Mouse (Mus musculus) large intestine, adult 2 months (tissue): ENCODE data around the gene Zfp423. TPM values are rescaled to one million over a fixed set of nuclear protein-coding genes. Genes with fewer than 3 reads are reported as not detected.

Experiments
- polyA plus RNA-seq: library from polyadenylated mRNA; depleted of rRNA; stranded (reverse); fragments of >200 nt; gene quantifications from 2 replicates; pipeline ENCODE4 v1.2.3, GENCODE M21; 2012; rRNA removed

Gene Zfp423
- polyA plus RNA-seq, 1 experiment: 2.1 TPM

Other genes starting within 250 kb of the Zfp423 start
- 11.5 and 17.4 TPM in 2 replicates for gene Cnep1r1, start 159.2 kb upstream of the Zfp423 start, polyA plus RNA-seq
- gene Heatr3, start 178.3 kb upstream of the Zfp423 start, polyA plus RNA-seq: 10.4 and 11.8 TPM in 2 replicates
- gene Tent4b, start 239.6 kb upstream of the Zfp423 start, polyA plus RNA-seq: 10.8 and 22.0 TPM in 2 replicates